ENCODE assay signal across 26 mouse cellular contexts in genomic region chr4:143331787-143332186, GRCm38 (mm10). TPM values are rescaled to one million over a fixed set of nuclear protein-coding genes. Genes with fewer than 3 reads are reported as not detected.
"Had no signal": no experiment of that assay in that cellular context is flagged by ENCODE, and none has a peak within 500 bp of the region (broad histone marks: within the 10 kb centered on the region; RNA-seq: fewer than 3 reads in every experiment).

No protein-coding gene starts in this region.

- H3K4me2 ChIP-seq: heart, embryonic 12.5 days; hindbrain, embryonic 13.5 days; hindbrain, embryonic 15.5 days; limb, embryonic 12.5 days; liver, embryonic 11.5 days; liver, embryonic 13.5 days had no signal

- DNase-seq: gastrocnemius, adult 2 months; gastrocnemius, postnatal 10 days; gastrocnemius, postnatal 25 days; heart, adult 18-20 months; heart, postnatal 10 days; heart, postnatal 36 days; kidney, adult 11 months; kidney, adult 2 months; kidney, postnatal 10 days; kidney, postnatal 25 days; kidney, postnatal 4 days; liver; liver, embryonic 13.5 days had no signal

- H3K36me3 ChIP-seq: heart, embryonic 10.5 days; heart, embryonic 12.5 days; hindbrain, embryonic 13.5 days; hindbrain, embryonic 15.5 days; limb, embryonic 10.5 days; limb, embryonic 12.5 days; liver, embryonic 13.5 days had no signal

- H3K27me3 ChIP-seq: heart, embryonic 12.5 days; hindbrain, embryonic 13.5 days; hindbrain, embryonic 15.5 days; limb, embryonic 12.5 days; liver, embryonic 13.5 days had no signal

- H3K4me1 ChIP-seq: hindbrain, embryonic 13.5 days; liver, embryonic 13.5 days had no signal

- H3K4me3 ChIP-seq: gastrocnemius, adult 2 months; heart, embryonic 10.5 days; heart, embryonic 12.5 days; hindbrain, embryonic 13.5 days; hindbrain, embryonic 15.5 days; layer of hippocampus, adult 2 months; left cerebral cortex, adult 2 months; limb, embryonic 10.5 days; limb, embryonic 12.5 days; liver, embryonic 13.5 days had no signal

- H3K9me3 ChIP-seq: heart, embryonic 10.5 days; heart, embryonic 12.5 days; hindbrain, embryonic 13.5 days; hindbrain, embryonic 15.5 days; limb, embryonic 10.5 days; limb, embryonic 12.5 days; liver, embryonic 13.5 days had no signal

- H3K27ac ChIP-seq: gastrocnemius, adult 2 months; heart, embryonic 10.5 days; hindbrain, embryonic 13.5 days; hindbrain, embryonic 15.5 days; hindbrain, postnatal 0 days; layer of hippocampus, adult 2 months; left cerebral cortex, adult 2 months; limb, embryonic 10.5 days; limb, embryonic 12.5 days; liver, embryonic 13.5 days had no signal

- H3K9ac ChIP-seq: heart, embryonic 12.5 days; hindbrain, embryonic 13.5 days; hindbrain, embryonic 15.5 days; limb, embryonic 12.5 days; liver, embryonic 13.5 days had no signal

- ATAC-seq: hindbrain, postnatal 0 days had no signal

RNA-seq across cellular contexts. Expression of gene Lrrc38, which starts 17.8 kb away (rescaled TPM):
- total RNA-seq: granulocyte monocyte progenitor cell, adult 5-6 weeks; heart, adult 18-20 months; hematopoietic stem cell, adult 5-6 weeks had no signal
- polyA plus RNA-seq: heart, embryonic 12.5 days; kidney, embryonic 14.5 days; liver, embryonic 11.5 days; liver, embryonic 13.5 days had no signal

RNA-seq across cellular contexts. Expression of gene Pdpn, which starts 32.4 kb away (rescaled TPM):
- total RNA-seq: granulocyte monocyte progenitor cell, adult 5-6 weeks; hematopoietic stem cell, adult 5-6 weeks had no signal
